In the genomic region with DNA sequence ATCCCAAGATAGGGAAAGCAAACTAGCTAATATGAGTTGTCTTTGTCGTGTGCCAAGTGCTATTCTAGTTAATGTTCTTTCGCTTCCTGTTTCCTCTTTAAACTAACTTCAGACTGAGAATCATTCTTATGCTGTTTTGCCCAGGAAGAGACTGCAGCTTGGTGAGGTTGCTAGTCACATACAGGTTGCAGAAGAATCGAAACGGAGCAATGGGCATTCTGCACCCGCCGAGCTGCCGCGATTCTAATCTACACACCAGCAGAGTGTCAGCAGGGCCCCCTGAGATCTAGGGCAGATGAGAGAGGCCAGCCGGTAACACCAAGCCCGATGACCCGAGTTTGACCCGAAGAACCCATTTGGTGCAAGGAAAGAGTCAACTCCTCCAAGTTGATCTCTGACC, we compare ENCODE assay signal across 9 mouse cellular contexts. TPM values are rescaled to one million over a fixed set of nuclear protein-coding genes. Genes with fewer than 3 reads are reported as not detected.
DNase-seq lines count a peak whose midpoint lies in the region; ATAC-seq lines count a peak whose summit lies in the region.
"Had no signal": no experiment of that assay in that cellular context is flagged by ENCODE, and none has a peak within 500 bp of the region (broad histone marks: within the 10 kb centered on the region; RNA-seq: fewer than 3 reads in every experiment).

No protein-coding gene starts in this region.

- no peaks in the 10 kb centered on the region for H3K36me3 ChIP-seq in heart, embryonic 10.5 days
- no peaks in the 10 kb centered on the region for H3K36me3 ChIP-seq in heart, embryonic 15.5 days
- H3K36me3 ChIP-seq in lung, embryonic 16.5 days (ENCODE audit: control insufficient read depth, insufficient read depth, low read length) = no peaks in the 10 kb centered on the region
- H3K36me3 ChIP-seq: neural tube, embryonic 13.5 days had no signal

- H3K9ac ChIP-seq in heart, embryonic 15.5 days = no peak overlapping the region
- no peak overlapping the region for H3K9ac ChIP-seq in lung, embryonic 16.5 days (ENCODE audit: low read length)
- H3K9ac ChIP-seq: neural tube, embryonic 13.5 days had no signal

- peak overlapping the region; percentile 48 for H3K4me3 ChIP-seq in heart, embryonic 10.5 days
- H3K4me3 ChIP-seq in heart, embryonic 15.5 days = no peak overlapping the region
- peak overlapping the region; percentile 22; the same call in 1 of the 2 replicates for H3K4me3 ChIP-seq in lung, embryonic 16.5 days (ENCODE audit: low read length)
- H3K4me3 ChIP-seq: neural tube, embryonic 13.5 days had no signal

- DNase-seq in heart, embryonic 10.5 days (ENCODE audit: low spot score) = no peak
- no peak for DNase-seq in heart, postnatal 14 days
- DNase-seq in B cell, adult 2 months = peak; percentile 10 to 19
- DNase-seq in left cerebral cortex, postnatal 10 days (ENCODE audit: extremely low spot score in 1 of 2, low spot score in 2 of 2) = no peak
- DNase-seq in layer of hippocampus, postnatal 14 days (ENCODE audit: low spot score in 2 of 2) = no peak
- DNase-seq in urinary bladder, postnatal 25 days (ENCODE audit: low spot score) = no peak

- no peak for ATAC-seq in heart, embryonic 15.5 days (replicated peaks; ENCODE audit: insufficient number of reproducible peaks, insufficient read depth, low FRiP score, low read depth)
- ATAC-seq in lung, embryonic 16.5 days (ENCODE audit: low read depth) = no peak

- peak overlapping the region; percentile 43 for H3K4me2 ChIP-seq in heart, embryonic 15.5 days
- H3K4me2 ChIP-seq in lung, embryonic 16.5 days (ENCODE audit: low read depth, low read length) = peak overlapping the region; percentile 43
- H3K4me2 ChIP-seq: neural tube, embryonic 13.5 days had no signal

- H3K9me3 ChIP-seq in heart, embryonic 10.5 days = no peaks in the 10 kb centered on the region
- no peaks in the 10 kb centered on the region for H3K9me3 ChIP-seq in heart, embryonic 15.5 days (replicated peaks)
- H3K9me3 ChIP-seq in lung, embryonic 16.5 days (ENCODE audit: control insufficient read depth, low read length) = no peaks in the 10 kb centered on the region
- H3K9me3 ChIP-seq: neural tube, embryonic 13.5 days had no signal

- H3K27ac ChIP-seq in heart, embryonic 10.5 days = 0 out of 2 replicates have a peak overlapping the region, but pooled peaks have one; percentile 36
- no peak overlapping the region for H3K27ac ChIP-seq in heart, embryonic 15.5 days
- H3K27ac ChIP-seq in lung, embryonic 16.5 days (ENCODE audit: low read length) = no peak overlapping the region
- H3K27ac ChIP-seq: neural tube, embryonic 13.5 days had no signal

- H3K4me1 ChIP-seq in heart, embryonic 10.5 days = peaks cover 20% of the 10 kb centered on the region
- peaks cover 11% of the 10 kb centered on the region for H3K4me1 ChIP-seq in heart, embryonic 15.5 days (replicated peaks)
- peaks cover 11% of the 10 kb centered on the region for H3K4me1 ChIP-seq in lung, embryonic 16.5 days (replicated peaks; ENCODE audit: control insufficient read depth, insufficient read depth, low read length)

- 13% methylated on average over 12 of the region's 12 CpGs for WGBS in heart, embryonic 10.5 days
- WGBS in heart, embryonic 15.5 days = 6% methylated on average over 12 of the region's 12 CpGs
- 4% methylated on average over 12 of the region's 12 CpGs for WGBS in lung, embryonic 16.5 days

- no peaks in the 10 kb centered on the region for H3K27me3 ChIP-seq in heart, embryonic 10.5 days (ENCODE audit: insufficient read depth, poor library complexity, severe bottlenecking)
- no peaks in the 10 kb centered on the region for H3K27me3 ChIP-seq in heart, embryonic 15.5 days
- no peaks in the 10 kb centered on the region for H3K27me3 ChIP-seq in lung, embryonic 16.5 days (ENCODE audit: control insufficient read depth, insufficient read depth, low read depth, low read length)
- H3K27me3 ChIP-seq: neural tube, embryonic 13.5 days had no signal

- intact Hi-C loops in heart, postnatal 14 days (cut with DNase I) = no loop called here
- intact Hi-C loops in left cerebral cortex, postnatal 10 days (cut with DNase I) = no loop called here

RNA-seq across cellular contexts. Expression of a gene that starts 0.8 kb away (rescaled TPM):
- polyA plus RNA-seq in heart, embryonic 10.5 days (2016; fragmentation: Nextera tagmentation; extraction: Ambion mirVana) = 1.4 and 12.7 TPM in 2 replicates
- under 1 TPM in 1 of 2 experiments, not detected in 1; 0.19 TPM for total RNA-seq in heart, postnatal 14 days (2021)
- polyA plus RNA-seq in heart, embryonic 15.5 days (2015; fragmentation: Nextera tagmentation; extraction: Ambion mirVana) = 0.30 and 1.6 TPM in 2 replicates
- polyA plus RNA-seq in lung, embryonic 16.5 days (2015; fragmentation: Nextera tagmentation; extraction: Ambion mirVana) = 1.6 and 3.5 TPM in 2 replicates
- under 1 TPM; 0.24 to 0.30 TPM for total RNA-seq in left cerebral cortex, postnatal 10 days (2021)
- total RNA-seq in layer of hippocampus, postnatal 14 days (2021) = not detected

RNA-seq across cellular contexts. Expression of a gene that starts 58.3 kb away (rescaled TPM):
- polyA plus RNA-seq in heart, embryonic 10.5 days (2016; fragmentation: Nextera tagmentation; extraction: Ambion mirVana) = 16.2 and 18.6 TPM in 2 replicates
- 10 to 100 TPM; 16.2 to 16.6 TPM for total RNA-seq in heart, postnatal 14 days (2021)
- 12.4 and 14.4 TPM in 2 replicates for polyA plus RNA-seq in heart, embryonic 15.5 days (2015; fragmentation: Nextera tagmentation; extraction: Ambion mirVana)
- 20.8 and 21.9 TPM in 2 replicates for polyA plus RNA-seq in lung, embryonic 16.5 days (2015; fragmentation: Nextera tagmentation; extraction: Ambion mirVana)
- total RNA-seq in left cerebral cortex, postnatal 10 days (2021) = 10 to 100 TPM; 28.1 to 30.5 TPM
- total RNA-seq in layer of hippocampus, postnatal 14 days (2021) = 10 to 100 TPM; 26.2 to 29.0 TPM

Comparison
In these comparisons a context has a peak if more than half of its experiments do, and no peak if none do; other contexts are left out.
1. DNase-seq: peak in B cell, adult 2 months (2 of 2); none in heart, embryonic 10.5 days (single experiment), heart, postnatal 14 days (0 of 2), left cerebral cortex, postnatal 10 days (0 of 2), layer of hippocampus, postnatal 14 days (0 of 2) and urinary bladder, postnatal 25 days (single experiment).